Mouse (Mus musculus): ENCODE data around the gene Ybx1. TPM values are rescaled to one million over a fixed set of nuclear protein-coding genes. Genes with fewer than 3 reads are reported as not detected.

The Ybx1 gene
- polyA plus RNA-seq, 1 experiment, result 332 TPM

DNA sequence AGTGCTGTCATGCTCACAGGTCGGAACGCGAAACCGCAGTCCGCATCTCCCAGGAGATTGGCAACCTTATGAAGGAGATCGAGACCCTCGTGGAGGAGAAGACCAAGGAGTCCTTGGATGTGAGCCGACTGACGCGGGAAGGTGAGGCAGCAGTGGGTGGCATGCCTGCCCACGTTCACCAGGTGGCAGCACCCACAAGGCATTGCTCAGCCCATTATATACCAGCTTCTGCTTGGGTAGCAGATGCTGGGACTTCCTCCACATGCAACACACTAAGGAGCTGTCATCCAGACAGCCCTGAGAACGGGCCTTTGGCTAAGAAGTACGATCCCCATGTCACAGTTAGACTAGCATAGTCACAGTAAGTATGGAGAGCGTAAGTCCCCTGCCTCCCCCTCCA is 52.7 kb downstream of the Ybx1 start:
- peak; percentile 49 to 69 for DNase-seq (ENCODE audit: extremely low spot score in 1 of 2, low spot score in 1 of 2)

DNA sequence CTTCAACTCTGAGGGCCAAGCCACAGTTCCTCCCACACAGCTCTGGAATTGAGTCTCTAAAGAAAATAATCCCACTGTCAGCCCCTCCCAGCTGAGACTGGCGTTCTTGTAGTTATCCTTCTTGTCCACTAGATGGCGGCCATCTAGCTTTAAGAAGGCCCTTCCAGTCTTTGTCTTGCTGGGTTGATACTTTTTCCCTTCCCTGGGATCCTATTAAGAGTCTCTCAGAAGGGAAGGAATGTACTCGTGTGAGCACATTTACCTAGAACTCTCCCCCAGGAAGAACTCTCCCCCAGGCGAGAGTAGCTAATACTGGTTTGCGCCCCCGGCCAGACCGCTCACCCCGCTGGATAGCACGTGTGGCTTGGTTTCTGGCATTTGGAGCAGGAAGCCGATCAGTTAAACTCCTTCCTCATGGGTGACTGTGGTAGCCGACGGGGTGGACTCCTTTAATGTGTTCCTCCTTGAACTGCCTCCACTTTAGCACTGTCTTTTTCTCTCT is 55.2 kb downstream of the Ybx1 start:
- DNase-seq (ENCODE audit: extremely low spot score in 1 of 2, low spot score in 1 of 2), result peak; percentile 42 to 81

DNA sequence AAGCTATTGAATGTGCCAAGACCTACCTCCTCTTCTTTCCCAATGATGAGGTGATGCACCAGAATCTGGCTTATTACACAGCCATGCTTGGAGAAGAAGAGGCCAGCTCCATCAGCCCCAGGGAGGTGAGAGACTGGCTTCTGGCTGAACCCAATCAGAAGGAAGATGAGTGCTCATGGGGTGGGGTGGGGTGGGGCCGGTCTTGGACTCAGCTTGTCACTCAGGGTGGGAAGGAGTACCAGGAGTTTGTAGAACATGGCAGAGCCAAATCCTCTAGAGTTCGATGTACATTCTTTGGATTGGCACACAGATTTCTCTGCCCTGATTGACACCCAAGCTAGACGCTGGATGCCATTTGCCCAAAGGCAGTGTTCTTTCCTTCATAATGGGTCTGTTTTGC is 55.7 kb downstream of the Ybx1 start:
- DNase-seq (ENCODE audit: extremely low spot score in 1 of 2, low spot score in 1 of 2), result no peak

DNA sequence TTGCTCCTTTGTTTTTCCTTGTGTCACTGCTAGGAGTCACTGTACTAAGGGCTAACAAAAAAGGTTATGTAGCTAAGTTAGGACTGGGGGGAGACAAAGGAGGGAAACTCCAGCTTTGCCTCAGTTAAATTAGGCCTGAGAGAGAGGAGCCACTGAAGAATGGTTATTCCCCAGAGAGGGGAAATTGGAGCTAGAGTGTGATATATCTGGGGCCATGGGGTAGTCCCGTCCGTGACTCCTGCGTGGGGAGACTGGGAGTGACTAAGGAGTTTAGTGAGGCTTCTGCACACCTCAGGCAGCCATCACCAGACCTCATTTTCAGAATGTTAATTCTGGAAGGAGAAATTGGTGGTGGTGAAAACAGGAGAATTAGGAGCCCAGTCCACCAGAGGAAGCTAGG is 60.1 kb downstream of the Ybx1 start:
- DNase-seq (ENCODE audit: extremely low spot score in 1 of 2, low spot score in 1 of 2), result no peak

DNA sequence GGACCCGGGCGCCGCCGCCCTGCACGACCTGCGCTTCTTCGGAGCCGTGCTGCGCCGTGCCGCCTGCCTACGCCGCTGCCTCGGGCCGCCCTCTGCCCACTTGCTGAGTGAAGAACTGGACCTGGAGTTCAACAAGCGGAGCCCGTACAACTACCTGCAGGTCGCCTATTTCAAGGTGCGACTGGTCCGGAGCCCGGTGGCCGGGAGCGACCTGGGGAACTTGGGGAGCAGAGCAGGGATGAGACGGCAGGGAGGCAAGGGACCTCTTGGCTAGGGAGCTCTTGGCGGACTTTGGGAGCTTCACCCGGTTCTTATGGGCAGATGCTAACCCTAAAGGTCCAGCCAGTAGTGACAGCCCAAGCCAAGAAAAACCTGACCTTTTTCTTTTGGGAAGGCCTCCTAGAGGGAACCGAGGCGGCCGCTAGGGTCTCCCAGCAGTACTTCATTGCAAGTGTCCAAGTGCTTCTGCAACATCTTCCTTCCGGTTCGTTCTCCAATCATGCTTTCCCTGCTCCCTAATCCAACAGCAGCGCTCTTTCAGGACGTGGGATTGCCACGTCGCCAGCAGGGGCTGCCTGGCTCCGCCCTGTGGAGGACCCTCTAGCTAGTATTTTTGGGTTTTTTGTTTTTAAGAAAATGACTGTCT is 61.0 kb downstream of the Ybx1 start:
- DNase-seq (ENCODE audit: extremely low spot score in 1 of 2, low spot score in 1 of 2), result peak in 1 of 2 experiments; percentile 67

DNA sequence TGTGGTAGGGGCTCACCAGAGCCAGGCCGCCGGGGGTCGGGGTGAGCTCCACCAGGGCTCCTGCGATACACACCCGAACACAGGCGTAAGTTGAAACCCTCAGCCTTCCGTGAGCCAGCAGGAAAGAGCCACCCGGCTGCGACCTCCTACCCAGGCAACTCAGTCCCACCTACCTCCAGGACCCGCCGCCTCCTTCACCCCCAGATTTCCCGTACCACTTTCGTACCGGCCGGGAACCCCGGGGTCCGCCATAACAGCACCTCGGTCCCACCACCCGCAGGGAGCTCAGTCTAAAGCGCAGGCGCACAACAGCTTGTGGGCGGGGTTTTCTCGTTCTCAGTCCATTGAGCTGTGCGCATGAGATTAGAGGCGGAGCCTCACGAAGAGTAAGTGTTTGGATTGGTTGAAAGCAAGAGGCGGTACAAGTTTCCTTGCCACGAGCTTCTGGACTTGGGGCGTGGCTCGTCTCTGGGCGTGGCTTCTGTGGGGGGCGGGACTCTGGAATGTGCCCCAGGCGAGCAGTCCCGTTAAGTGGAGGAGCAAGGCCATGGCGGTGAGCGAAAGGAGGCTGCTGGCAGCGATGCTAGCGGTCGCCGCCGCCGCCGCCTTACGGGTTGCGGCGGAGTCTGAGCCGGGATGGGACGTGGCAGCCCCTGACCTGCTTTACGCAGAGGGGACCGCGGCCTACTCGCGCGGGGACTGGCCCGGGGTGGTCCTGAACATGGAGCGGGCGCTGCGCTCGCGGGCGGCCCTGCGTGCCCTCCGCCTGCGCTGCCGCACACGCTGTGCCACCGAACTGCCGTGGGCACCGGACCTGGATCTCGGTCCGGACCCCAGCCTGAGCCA is 61.8 kb downstream of the Ybx1 start, which contains the start of the genes AU022252 and P3h1:
Gene AU022252, minus strand, starts transcription at position 303 of the 846 bp plus-strand sequence.
Gene P3h1, plus strand, starts transcription at position 506 of the 846 bp plus-strand sequence.
- DNase-seq (ENCODE audit: extremely low spot score in 1 of 2, low spot score in 1 of 2), result peak; percentile 99 to 100

Other genes starting within 250 kb of the Ybx1 start
- gene Slc2a1, start 185.9 kb downstream of the Ybx1 start, polyA plus RNA-seq (2012; rRNA removed), result 98.9 and 106 TPM in 2 replicates
- gene Zfp691, start 120.4 kb downstream of the Ybx1 start, polyA plus RNA-seq (2012; rRNA removed), result 7.1 and 8.0 TPM in 2 replicates
- 0.76 and 0.80 TPM in 2 replicates for gene Ermap, start 104.6 kb downstream of the Ybx1 start, polyA plus RNA-seq (2012; rRNA removed)
- 32.9 and 34.7 TPM in 2 replicates for gene Svbp, start 99.3 kb downstream of the Ybx1 start, polyA plus RNA-seq (2012; rRNA removed)
- gene Tmem269, start 76.4 kb downstream of the Ybx1 start, polyA plus RNA-seq (2012; rRNA removed), result 1.1 and 1.2 TPM in 2 replicates
- gene AU022252, start 61.9 kb downstream of the Ybx1 start, polyA plus RNA-seq (2012; rRNA removed), result 13.9 and 15.0 TPM in 2 replicates
- 11.6 and 14.1 TPM in 2 replicates for gene P3h1, start 61.7 kb downstream of the Ybx1 start, polyA plus RNA-seq (2012; rRNA removed)
- gene Cldn19, start 39.2 kb downstream of the Ybx1 start, polyA plus RNA-seq (2012; rRNA removed), result 3.4 TPM in 2 replicates
- 26.7 and 29.3 TPM in 2 replicates for gene Ppih, start 25.9 kb upstream of the Ybx1 start, polyA plus RNA-seq (2012; rRNA removed)
- 17.4 and 17.7 TPM in 2 replicates for gene Ccdc30, start 120.9 kb upstream of the Ybx1 start, polyA plus RNA-seq (2012; rRNA removed)
- gene Ppcs, start 127.8 kb upstream of the Ybx1 start, polyA plus RNA-seq (2012; rRNA removed), result 7.7 and 10.3 TPM in 2 replicates
- gene Zmynd12, start 128.2 kb upstream of the Ybx1 start, polyA plus RNA-seq (2012; rRNA removed), result 0.80 and 0.88 TPM in 2 replicates
- gene Rimkla, start 198.0 kb upstream of the Ybx1 start, polyA plus RNA-seq (2012; rRNA removed), result 11.6 and 12.0 TPM in 2 replicates
- gene Foxj3, start 242.4 kb upstream of the Ybx1 start, polyA plus RNA-seq (2012; rRNA removed), result 35.5 and 39.4 TPM in 2 replicates
- gene Frg2f1, start 244.9 kb upstream of the Ybx1 start, polyA plus RNA-seq (2012; rRNA removed), result 11.0 and 14.2 TPM in 2 replicates